8 mouse cellular contexts compared by ENCODE assay signal in genomic region chr11:117653491-117654351, GRCm38 (mm10). TPM values are rescaled to one million over a fixed set of nuclear protein-coding genes. Genes with fewer than 3 reads are reported as not detected.
DNase-seq lines count a peak whose midpoint lies in the region; ATAC-seq and TF ChIP-seq lines count a peak whose summit lies in the region.

TSS of gene Tnrc6c (plus strand) at chr11:117654289.

- peak within 1 kb of the TSS; percentile 93 for H3K4me2 ChIP-seq in intestine, embryonic 16.5 days (ENCODE audit: low read depth, low read length)
- peak within 1 kb of the TSS; percentile 93 for H3K4me2 ChIP-seq in limb, embryonic 11.5 days (ENCODE audit: low read depth, severe bottlenecking)
- H3K4me2 ChIP-seq in midbrain, embryonic 13.5 days (replicated peaks) = peak within 1 kb of the TSS; percentile 87

- no peaks in the 10 kb centered on the region for H3K27me3 ChIP-seq in kidney, adult 2 months (replicated peaks; ENCODE audit: control insufficient read depth, insufficient read depth, low read length)
- H3K27me3 ChIP-seq in intestine, embryonic 16.5 days (replicated peaks; ENCODE audit: control insufficient read depth, insufficient read depth, low read length) = 0 out of 2 replicates have a peak, but pooled peaks cover 2% of the 10 kb centered on the region
- no peaks in the 10 kb centered on the region for H3K27me3 ChIP-seq in limb, embryonic 11.5 days (ENCODE audit: control insufficient read depth, insufficient read depth, low read length)
- H3K27me3 ChIP-seq in midbrain, embryonic 13.5 days = peaks cover 17% of the 10 kb centered on the region; the same call in 1 of the 2 replicates

- TF ChIP-seq POLR2A in kidney, adult 2 months (IDR thresholded peaks at IDR 0.05; ENCODE audit: low read depth, low read length) = no peak

- peak within 1 kb of the TSS; percentile 73 for H3K4me3 ChIP-seq in kidney, adult 2 months (ENCODE audit: insufficient read depth, low read depth, low read length)
- H3K4me3 ChIP-seq in intestine, embryonic 16.5 days (ENCODE audit: low read length) = peak within 1 kb of the TSS; percentile 82
- H3K4me3 ChIP-seq in limb, embryonic 11.5 days (ENCODE audit: low read depth, low read length) = peak within 1 kb of the TSS; percentile 81
- H3K4me3 ChIP-seq in midbrain, embryonic 13.5 days (replicated peaks) = peak within 1 kb of the TSS; percentile 94

- H3K9me3 ChIP-seq in intestine, embryonic 16.5 days (ENCODE audit: control insufficient read depth, low read length) = no peaks in the 10 kb centered on the region
- H3K9me3 ChIP-seq in limb, embryonic 11.5 days (ENCODE audit: control insufficient read depth, low read length) = no peaks in the 10 kb centered on the region
- no peaks in the 10 kb centered on the region for H3K9me3 ChIP-seq in midbrain, embryonic 13.5 days

- no peaks in the 10 kb centered on the region for H3K36me3 ChIP-seq in kidney, adult 2 months (ENCODE audit: control insufficient read depth, insufficient read depth, low read length)
- H3K36me3 ChIP-seq in intestine, embryonic 16.5 days (ENCODE audit: control insufficient read depth, insufficient read depth, low read length) = no peaks in the 10 kb centered on the region
- H3K36me3 ChIP-seq in limb, embryonic 11.5 days (ENCODE audit: control insufficient read depth, insufficient read depth, low read length) = no peaks in the 10 kb centered on the region
- no peaks in the 10 kb centered on the region for H3K36me3 ChIP-seq in midbrain, embryonic 13.5 days

- TF ChIP-seq CTCF in kidney, adult 2 months (conservative IDR thresholded peaks at IDR 0.05; ENCODE audit: insufficient read depth, insufficient read length, low read depth, low read length) = no peak

- ATAC-seq in intestine, embryonic 16.5 days = peak; percentile 90
- peak; percentile 89 for ATAC-seq in limb, embryonic 11.5 days (ENCODE audit: insufficient number of reproducible peaks, low FRiP score, low TSS enrichment, low read depth)
- ATAC-seq in midbrain, embryonic 13.5 days = peak; percentile 95

- peak within 1 kb of the TSS; percentile 88 for H3K27ac ChIP-seq in kidney, adult 2 months (ENCODE audit: insufficient read depth, low read depth, low read length)
- H3K27ac ChIP-seq in intestine, embryonic 16.5 days (ENCODE audit: low read length) = peak within 1 kb of the TSS; percentile 93
- peak within 1 kb of the TSS; percentile 91 for H3K27ac ChIP-seq in limb, embryonic 11.5 days (replicated peaks; ENCODE audit: low read depth, low read length)
- H3K27ac ChIP-seq in midbrain, embryonic 13.5 days = peak within 1 kb of the TSS; percentile 99

- WGBS in kidney, adult 2 months = 3% methylated on average over 62 of the region's 62 CpGs
- WGBS in intestine, embryonic 16.5 days = under 1% methylated on average over 62 of the region's 62 CpGs
- 1% methylated on average over 62 of the region's 62 CpGs for WGBS in limb, embryonic 11.5 days
- WGBS in midbrain, embryonic 13.5 days = under 1% methylated on average over 59 of the region's 62 CpGs

- peak; percentile 17 for DNase-seq in kidney, adult 2 months
- DNase-seq in kidney, adult 11 months = no peak
- peak; percentile 71 for DNase-seq in embryo, embryonic 11.5 days (ENCODE audit: low read depth, low spot score)
- peak; percentile 55 to 75 for DNase-seq in gastrocnemius, postnatal 4 days (ENCODE audit: low spot score in 2 of 2)
- peak; percentile 80 for DNase-seq in limb, embryonic 11.5 days (ENCODE audit: low spot score)
- DNase-seq in spleen, postnatal 36 days (ENCODE audit: low spot score in 2 of 2) = peak; percentile 82

- H3K4me1 ChIP-seq in kidney, adult 2 months (ENCODE audit: control insufficient read depth, insufficient read depth, low read length) = peaks cover 8% of the 10 kb centered on the region; the same call in 1 of the 2 replicates
- peaks cover 10% of the 10 kb centered on the region for H3K4me1 ChIP-seq in intestine, embryonic 16.5 days (ENCODE audit: control insufficient read depth, insufficient read depth, low read length)
- H3K4me1 ChIP-seq in limb, embryonic 11.5 days (ENCODE audit: control insufficient read depth, insufficient read depth, low read length) = no peaks in the 10 kb centered on the region
- peaks cover 40% of the 10 kb centered on the region for H3K4me1 ChIP-seq in midbrain, embryonic 13.5 days (replicated peaks)

- H3K9ac ChIP-seq in intestine, embryonic 16.5 days (ENCODE audit: low read depth, low read length) = peak within 1 kb of the TSS; percentile 94
- peak within 1 kb of the TSS; percentile 95 for H3K9ac ChIP-seq in limb, embryonic 11.5 days (ENCODE audit: low read length)
- H3K9ac ChIP-seq in midbrain, embryonic 13.5 days (replicated peaks) = peak within 1 kb of the TSS; percentile 100

RNA-seq across cellular contexts. Expression of gene Tnrc6c, which starts in this region (rescaled TPM):
- polyA plus RNA-seq in kidney, adult 2 months (2012; rRNA removed) = 14.9 and 16.8 TPM in 2 replicates
- 10 to 100 TPM; 33.0 to 34.2 TPM for total RNA-seq in gastrocnemius, postnatal 4 days (2021)
- 6.6 and 6.8 TPM in 2 replicates for polyA plus RNA-seq in intestine, embryonic 16.5 days (2015; fragmentation: Nextera tagmentation; extraction: Ambion mirVana)
- polyA plus RNA-seq in limb, embryonic 11.5 days (2014; fragmentation: Nextera tagmentation; extraction: Ambion mirVana) = 16.1 and 16.5 TPM in 2 replicates
- 30.3 and 31.7 TPM in 2 replicates for polyA plus RNA-seq in midbrain, embryonic 13.5 days (2015; fragmentation: Nextera tagmentation; extraction: Ambion mirVana)
